Mouse (Mus musculus) lung, postnatal 0 days (tissue): ENCODE measurements at regions not wholly inside any gene's neighbourhood (a gene's known extent, or its start where the extent isn't known, plus 50 kb on each side); places are given as distances from the start of the nearest gene placed in this dataset.

ENCODE experiments used
- ATAC-seq: fragments of 200-750 bp; cut with Nextera tagmentation; 2 replicates; pipeline ENCODE4 v1.8.0; 2017; ENCODE audit warnings: moderate library complexity
- DNase-seq: peaks from one replicate; pipeline ENCODE4 v3.0.0-alpha.2; 2016; ENCODE audit warnings: low spot score
- H3K27ac ChIP-seq: fragments of 300-500 bp; sonication (generic); 2 replicates; pipeline ENCODE4 v1.5.1; 2014; ENCODE audit warnings: antibody characterized with exemption, mild to moderate bottlenecking, low read length, mixed read lengths
- H3K27me3 ChIP-seq: fragments of 300-500 bp; sonication (generic); replicated peaks from 2 replicates; pipeline ENCODE4 v1.6.1; 2014; ENCODE audit warnings: low read length, mixed read lengths; ENCODE audit not compliant: insufficient read depth
- H3K36me3 ChIP-seq: fragments of 300-500 bp; sonication (generic); 2 replicates; pipeline ENCODE4 v1.6.1; 2014; ENCODE audit warnings: low read length, mixed read lengths; ENCODE audit not compliant: insufficient read depth
- H3K4me1 ChIP-seq: fragments of 300-500 bp; sonication (generic); 2 replicates; pipeline ENCODE4 v1.6.1; 2014; ENCODE audit warnings: antibody characterized with exemption, low read depth, low read length, mixed read lengths; ENCODE audit not compliant: insufficient read depth
- H3K4me2 ChIP-seq: fragments of 300-500 bp; sonication (generic); replicated peaks from 2 replicates; pipeline ENCODE4 v1.6.1; 2014; ENCODE audit warnings: low read depth, mild to moderate bottlenecking, low read length, moderate library complexity, mixed read lengths
- H3K4me3 ChIP-seq: fragments of 300-500 bp; sonication (generic); 2 replicates; pipeline ENCODE4 v1.5.1; 2014; ENCODE audit warnings: low read depth, low read length
- H3K9ac ChIP-seq: fragments of 300-500 bp; sonication (generic); replicated peaks from 2 replicates; pipeline ENCODE4 v1.6.1; 2014; ENCODE audit warnings: low read depth, mild to moderate bottlenecking
- H3K9me3 ChIP-seq: fragments of 300-500 bp; sonication (generic); 2 replicates; pipeline ENCODE4 v1.6.1; 2016; ENCODE audit warnings: low read length, mixed read lengths
- CTCF ChIP-seq: IDR thresholded peaks from 2 replicates; pipeline ENCODE4 v1.5.1; 2016; ENCODE audit warnings: antibody characterized with exemption, mild to moderate bottlenecking
- EP300 ChIP-seq: IDR thresholded peaks from 2 replicates; pipeline ENCODE4 v1.6.1; 2016; ENCODE audit warnings: antibody characterized with exemption, mild to moderate bottlenecking, control low read depth
- WGBS: fragments of 180-500 bp; shearing (Covaris S2); extraction: QIAGEN DNeasy Blood & Tissue Kit; methylation state at CpG from one replicate; pipeline ENCODE4 v1.1.7; 2014; 5-methylcytosine and 5-hydroxymethylcytosine counted together

DNA sequence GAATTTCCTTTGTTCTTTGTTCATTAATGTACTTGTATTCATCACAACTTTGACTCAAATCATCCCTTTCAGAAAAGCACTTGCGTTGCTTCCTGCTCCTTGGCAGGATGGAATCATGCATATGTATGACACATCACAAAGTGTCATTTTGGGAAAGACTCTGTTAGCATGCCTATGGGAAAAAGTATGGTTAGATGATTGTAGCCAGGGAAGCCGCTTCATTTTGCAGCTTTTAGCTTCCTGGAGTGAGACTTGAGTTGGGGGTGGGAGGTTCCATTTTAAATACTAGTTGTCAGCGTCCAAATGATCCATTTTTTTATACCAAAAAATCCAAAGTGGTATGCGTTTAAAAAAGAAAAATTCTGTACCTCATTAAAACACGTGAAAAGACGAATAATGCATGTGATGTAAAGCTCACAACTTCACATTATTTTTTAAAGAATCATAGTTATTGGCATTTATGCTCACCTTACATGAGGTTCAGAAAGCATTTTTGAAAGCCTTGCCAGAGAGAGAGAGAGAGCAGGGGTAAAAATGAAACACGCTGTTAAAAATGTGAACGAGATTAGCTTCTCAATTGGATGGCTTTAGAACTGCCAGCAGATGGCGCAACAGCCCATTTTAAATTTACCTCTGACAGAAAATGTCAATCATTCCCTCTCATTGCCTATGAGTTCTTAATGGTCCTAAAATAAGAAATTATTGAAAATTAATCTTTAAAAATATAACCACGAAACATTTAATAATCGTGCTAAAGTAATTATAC lies 57.6 kb upstream of the Akr1e1 start:
- H3K4me3 ChIP-seq: no peak overlapping the region
- 31% methylated on average over 11 of the region's 11 CpGs for WGBS
- no peak for TF ChIP-seq EP300
- peak; percentile 75 for TF ChIP-seq CTCF
- no peak overlapping the region for H3K9ac ChIP-seq
- ATAC-seq (no peak), DNase-seq (peak; percentile 72)
- H3K4me2 ChIP-seq: no peak overlapping the region
- no peaks in the 10 kb centered on the region for H3K36me3 ChIP-seq
- no peak overlapping the region for H3K27ac ChIP-seq
- no peaks in the 10 kb centered on the region for H3K27me3 ChIP-seq
- no peaks in the 10 kb centered on the region for H3K4me1 ChIP-seq
- H3K9me3 ChIP-seq: no peaks in the 10 kb centered on the region

DNA sequence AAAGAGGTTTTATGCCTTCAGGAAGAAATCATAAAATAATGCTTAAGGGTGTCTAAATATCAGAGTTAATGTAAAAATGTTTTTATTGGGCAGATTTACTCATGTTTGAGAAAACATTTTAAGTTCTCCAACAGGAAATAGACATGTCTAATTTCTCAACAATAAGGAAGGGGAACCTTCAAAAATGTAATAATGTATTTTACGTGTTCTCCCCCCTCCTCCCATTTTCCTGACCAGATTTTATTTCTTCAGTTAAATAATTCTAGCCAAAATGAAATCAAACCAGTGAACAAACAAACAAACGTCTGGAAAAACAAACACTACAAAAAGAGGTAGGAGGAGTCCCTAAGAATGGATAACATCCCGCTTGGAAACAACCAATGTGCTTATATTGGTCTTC lies 54.4 kb upstream of the Akr1e1 start:
- Histone ChIP-seq H3K27me3 (no peaks in the 10 kb centered on the region), H3K36me3 (no peaks in the 10 kb centered on the region), H3K9me3 (no peaks in the 10 kb centered on the region), H3K27ac (no peak overlapping the region), H3K4me2 (no peak overlapping the region), H3K4me1 (no peaks in the 10 kb centered on the region), H3K9ac (no peak overlapping the region), H3K4me3 (no peak overlapping the region)
- ATAC-seq (no peak), DNase-seq (no peak)
- WGBS: 50% methylated on average over 3 of the region's 3 CpGs
- TF ChIP-seq EP300 (no peak), CTCF (no peak)

DNA sequence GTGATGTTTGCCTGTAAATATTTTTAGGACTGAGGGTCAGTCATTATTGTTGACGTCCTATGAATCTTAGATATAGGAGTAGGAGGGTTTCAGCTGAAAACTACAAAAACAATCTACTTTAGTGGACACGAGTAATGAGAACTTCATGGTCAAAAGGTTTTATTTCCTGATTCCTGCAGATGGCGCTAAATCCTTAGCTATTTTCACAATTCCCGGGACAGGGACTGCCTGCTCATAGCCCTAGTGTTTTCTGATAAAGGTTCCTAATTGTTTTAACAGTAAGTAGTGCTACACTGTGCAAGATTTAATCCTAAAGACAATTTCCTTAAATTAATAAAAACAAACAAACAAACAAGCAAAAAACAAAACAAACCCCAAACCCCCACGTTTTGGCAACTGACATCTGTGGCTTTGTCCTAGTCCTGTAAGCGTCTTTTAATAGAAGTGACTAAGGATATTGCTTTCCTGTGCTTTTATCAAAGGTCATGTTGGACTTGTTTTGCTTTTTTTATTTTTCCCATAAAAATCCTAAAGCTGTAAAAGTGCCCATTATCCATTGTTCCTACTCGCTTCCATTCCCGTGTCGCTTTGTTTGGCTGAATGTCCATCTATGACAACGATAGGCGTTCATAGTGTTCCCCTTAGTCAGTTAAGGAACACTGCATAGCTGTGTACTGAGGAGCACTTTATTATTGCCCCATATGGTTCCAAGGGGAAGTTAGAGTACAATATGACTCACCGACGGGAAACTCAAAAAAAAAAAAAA lies 53.5 kb upstream of the Akr1e1 start:
- H3K27me3 ChIP-seq: no peaks in the 10 kb centered on the region
- peak overlapping the region; percentile 35 for H3K4me2 ChIP-seq
- ATAC-seq: peak; percentile 94
- peak; percentile 93 for TF ChIP-seq EP300
- peak; percentile 73 for TF ChIP-seq CTCF
- H3K9ac ChIP-seq: no peak overlapping the region
- peak; percentile 84 for DNase-seq
- H3K36me3 ChIP-seq: no peaks in the 10 kb centered on the region
- no peak overlapping the region for H3K27ac ChIP-seq
- H3K9me3 ChIP-seq: no peaks in the 10 kb centered on the region
- WGBS: 20% methylated on average over 13 of the region's 13 CpGs
- H3K4me1 ChIP-seq: no peaks in the 10 kb centered on the region
- H3K4me3 ChIP-seq: no peak overlapping the region
